Mouse (Mus musculus): ENCODE measurements around the gene Acot8.

Gene Acot8

DNA sequence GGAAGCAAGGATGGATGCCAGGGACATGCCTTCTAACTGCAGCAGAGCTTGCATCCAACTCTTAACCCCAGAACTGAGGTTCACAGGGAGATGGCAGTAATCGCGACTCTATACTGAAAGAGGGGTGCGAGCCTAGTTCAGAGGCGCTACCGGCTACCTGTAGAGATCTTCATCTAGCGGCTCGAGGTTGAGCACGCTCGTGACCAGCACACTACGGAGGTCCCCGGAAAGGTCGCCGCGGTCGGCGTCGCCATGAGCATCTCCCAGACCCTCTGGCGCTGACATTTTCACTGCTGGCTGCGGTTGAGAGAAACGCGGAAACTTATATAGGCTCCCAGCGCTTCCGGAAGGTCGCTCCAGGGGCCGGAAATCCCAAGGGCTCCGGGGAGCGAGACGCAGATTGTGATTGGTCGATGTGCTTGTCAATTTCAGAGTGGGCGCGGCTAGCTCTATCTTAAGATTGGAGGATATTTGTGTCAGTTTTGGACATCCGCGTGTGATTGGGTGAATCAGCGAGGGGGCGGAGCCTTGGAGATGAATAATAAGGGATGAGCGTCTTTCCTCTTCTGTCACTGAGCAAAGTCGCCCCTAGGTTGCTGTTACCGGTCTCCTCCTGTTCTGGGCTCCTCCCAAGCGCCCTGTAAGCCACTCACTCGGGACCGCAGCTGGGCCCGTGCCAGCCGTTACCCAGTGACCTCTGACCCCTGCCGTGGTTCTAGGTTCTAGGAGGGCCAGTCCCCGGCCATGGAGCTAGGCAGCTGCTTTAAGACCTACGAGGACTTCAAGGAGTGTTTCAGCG, at the start of gene Acot8, which contains the start of gene Zswim3:
TSS of gene Acot8 (minus strand) at position 350 of the 799 bp plus-strand sequence.
TSS of gene Zswim3 (plus strand) at position 566 of the 799 bp plus-strand sequence.
- ChIA-PET CTCF (interaction anchor here (0.7 to 6.8 kb wide), 16 partner anchors 8 to 149 kb away, joined by 3 to 68 read pairs (median 4); partner anchors contain the start of genes Wfdc10 (in 1 of the 4), Wfdc9 (in 1 of the 4) and Zswim1 (in 1 of the 4)), POLR2A (interaction anchor here (0.6 to 24.1 kb wide), 112 partner anchors 9 to 1763 kb away, joined by 3 to 694 read pairs (median 5); partner anchors contain the start of genes Zfp335 (in 4 of the 4), Zswim1 (in 4 of the 4), Ctsa (in 3 of the 4) and Neurl2 (in 3 of the 4))

- ChIA-PET POLR2A (interaction anchor here in 3 of 4 experiments (0.6 to 24.3 kb wide), 12 partner anchors 9 to 761 kb away, joined by 3 to 527 read pairs (median 4); partner anchors contain the start of genes Ctsa (in 2 of the 3), Neurl2 (in 1 of the 3), Spata25 (in 1 of the 3) and Zswim1 (in 1 of the 3)), CTCF (interaction anchor here in 3 of 4 experiments (1.1 to 2.9 kb wide), 3 partner anchors 17 to 18 kb away, joined by 3 to 16 read pairs (median 10); no protein-coding TSS in a partner anchor)
These were observed 45.4 kb upstream of the Acot8 start for GRCm38 (mm10) chr2:164850061-164850460.

GRCm38 (mm10) chr2:164845782-164846181, 41.1 kb upstream of the Acot8 start:
- ChIA-PET CTCF (interaction anchor here (0.5 to 2.8 kb wide), 44 partner anchors 8 to 351 kb away, joined by 3 to 24 read pairs (median 4); partner anchors contain the start of genes Ctsa (in 3 of the 4), Acot8 (in 2 of the 4), Zswim3 (in 2 of the 4) and Neurl2 (in 1 of the 4)), POLR2A (interaction anchor here (0.6 to 24.3 kb wide), 28 partner anchors 6 to 88 kb away, joined by 3 to 527 read pairs (median 7); partner anchors contain the start of genes Ctsa (in 3 of the 4), Zswim1 (in 3 of the 4), Acot8 (in 2 of the 4) and Neurl2 (in 2 of the 4))

DNA sequence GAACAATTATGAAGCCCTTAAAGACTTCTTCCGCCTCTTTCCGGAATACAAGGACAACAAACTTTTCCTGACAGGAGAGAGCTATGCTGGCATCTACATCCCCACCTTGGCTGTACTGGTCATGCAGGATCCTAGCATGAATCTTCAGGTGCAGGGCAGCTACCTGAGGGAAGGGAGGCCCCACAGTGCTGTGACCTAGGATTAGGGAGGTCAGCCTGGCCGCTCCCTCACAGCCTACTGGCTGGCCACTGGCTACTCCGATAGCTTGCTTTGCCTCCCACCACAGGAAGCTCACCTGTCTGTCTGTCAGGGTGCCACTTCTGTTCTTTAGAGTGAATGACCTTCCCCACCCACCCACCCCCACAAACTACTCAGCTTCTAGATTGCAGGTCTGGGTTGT, 30.5 kb upstream of the Acot8 start:
- ChIA-PET POLR2A (interaction anchor here in 3 of 4 experiments (0.8 to 19.6 kb wide), 36 partner anchors 10 to 392 kb away, joined by 3 to 527 read pairs (median 6); partner anchors contain the start of genes Acot8 (in 3 of the 3), Zswim1 (in 3 of the 3), Zswim3 (in 3 of the 3) and Pltp (in 2 of the 3)), CTCF (interaction anchor here in 3 of 4 experiments (0.9 to 2.8 kb wide), 5 partner anchors 11 to 51 kb away, joined by 3 to 24 read pairs (median 3); no protein-coding TSS in a partner anchor)

GRCm38 (mm10) chr2:164834531-164834930, 29.8 kb upstream of the Acot8 start:
- ChIA-PET CTCF (interaction anchor here in 3 of 4 experiments (0.8 to 2.8 kb wide), 6 partner anchors 11 to 41 kb away, joined by 3 to 24 read pairs (median 4); no protein-coding TSS in a partner anchor), POLR2A (interaction anchor here in 3 of 4 experiments (0.6 to 19.6 kb wide), 44 partner anchors 10 to 1068 kb away, joined by 3 to 527 read pairs (median 6); partner anchors contain the start of genes Acot8 (in 3 of the 3), Zswim1 (in 3 of the 3), Zswim3 (in 3 of the 3) and Pcif1 (in 2 of the 3))

- CTCF ChIA-PET: interaction anchor here (0.5 to 2.8 kb wide), 19 partner anchors 10 to 754 kb away, joined by 3 to 24 read pairs (median 4); partner anchors contain the start of genes Zswim1 (in 2 of the 4), Pltp (in 1 of the 4), Slc12a5 (in 1 of the 4) and Snx21 (in 1 of the 4)
- POLR2A ChIA-PET: interaction anchor here in 3 of 4 experiments (0.6 to 19.6 kb wide), 59 partner anchors 7 to 565 kb away, joined by 3 to 527 read pairs (median 6); partner anchors contain the start of genes Acot8 (in 3 of the 3), Zswim1 (in 3 of the 3), Zswim3 (in 3 of the 3) and Pcif1 (in 2 of the 3)
These were observed 28.8 kb upstream of the Acot8 start, which contains the start of gene Neurl2 for GRCm38 (mm10) chr2:164833314-164833959. TSS of gene Neurl2 (minus strand) at chr2:164833456.

DNA sequence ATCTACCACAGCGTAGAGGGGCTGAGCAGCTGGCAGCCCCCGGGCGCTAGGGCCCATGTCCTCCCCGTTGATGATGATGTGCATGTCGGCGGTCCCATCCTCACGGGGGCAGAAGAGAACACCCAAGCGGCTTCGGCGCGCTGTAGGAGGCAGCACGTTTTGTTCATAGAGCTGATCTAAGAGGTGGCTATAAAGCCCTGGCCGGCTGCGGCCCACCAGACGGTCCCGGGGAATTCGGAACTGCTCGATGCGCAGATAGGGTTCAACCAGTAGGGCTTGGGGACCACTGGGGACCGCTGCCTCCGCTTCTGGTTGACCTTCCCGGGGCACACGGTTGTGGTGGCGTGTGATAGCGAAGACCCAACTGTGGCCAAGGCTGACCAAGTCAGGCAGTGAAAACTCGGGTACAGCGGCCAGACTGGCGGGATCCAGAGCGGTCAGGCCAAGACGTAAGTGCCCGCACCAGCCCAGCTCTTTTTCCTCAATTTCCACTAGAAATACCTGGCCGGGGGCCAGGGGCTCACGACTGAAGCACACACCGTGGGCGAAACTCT, 28.1 kb upstream of the Acot8 start, which contains the start of gene Ctsa:
TSS of gene Ctsa (plus strand) at position 126 of the 554 bp plus-strand sequence.
- ChIA-PET POLR2A (interaction anchor here (0.6 to 19.6 kb wide), 62 partner anchors 8 to 565 kb away, joined by 3 to 527 read pairs (median 5); partner anchors contain the start of genes Acot8 (in 3 of the 4), Zswim1 (in 3 of the 4), Zswim3 (in 3 of the 4) and Pcif1 (in 2 of the 4)), CTCF (interaction anchor here (0.5 to 2.8 kb wide), 23 partner anchors 10 to 754 kb away, joined by 3 to 24 read pairs (median 4); partner anchors contain the start of genes Zswim1 (in 2 of the 4), Pltp (in 1 of the 4) and Snx21 (in 1 of the 4))

DNA sequence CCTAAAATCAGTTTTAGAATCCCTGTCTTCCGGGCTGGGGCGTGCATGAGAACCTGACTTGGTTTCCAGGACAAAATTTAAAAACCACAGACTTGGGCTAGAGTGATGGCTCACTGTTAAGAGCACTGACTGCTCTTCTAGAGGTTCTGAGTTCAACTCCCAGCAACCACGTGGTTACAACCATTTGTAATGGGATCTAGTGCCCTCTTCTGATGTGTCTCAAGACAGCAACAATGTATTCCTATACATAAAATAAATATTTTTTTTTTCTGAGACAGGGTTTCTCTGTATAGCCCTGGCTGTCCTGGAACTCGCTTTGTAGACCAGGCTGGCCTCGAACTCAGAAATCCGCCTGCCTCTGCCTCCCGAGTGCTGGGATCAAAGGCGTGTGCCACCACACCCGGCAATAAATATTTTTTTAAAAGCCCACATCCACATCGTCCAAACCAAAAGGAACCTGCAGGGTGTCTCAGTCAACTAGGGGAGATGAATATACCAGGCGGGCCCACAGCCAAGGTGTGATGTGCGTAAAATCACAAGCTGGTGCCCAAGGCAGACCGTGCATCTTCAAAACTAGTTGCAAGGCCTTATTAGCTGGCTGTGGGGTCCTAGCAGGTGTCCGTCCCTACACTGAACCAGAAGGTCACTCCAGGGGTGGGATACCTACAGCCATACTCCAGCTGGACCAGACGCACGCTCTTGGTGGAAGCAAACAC, 27.5 kb upstream of the Acot8 start:
- CTCF ChIA-PET: interaction anchor here in 3 of 4 experiments (0.5 to 2.8 kb wide), 21 partner anchors 9 to 251 kb away, joined by 3 to 24 read pairs (median 4); partner anchors contain the start of genes Zswim1 (in 2 of the 3), Pltp (in 1 of the 3) and Snx21 (in 1 of the 3)
- POLR2A ChIA-PET: interaction anchor here (0.6 to 19.6 kb wide), 55 partner anchors 9 to 116 kb away, joined by 3 to 527 read pairs (median 6); partner anchors contain the start of genes Acot8 (in 3 of the 4), Zswim1 (in 3 of the 4), Zswim3 (in 3 of the 4) and Pcif1 (in 2 of the 4)

DNA sequence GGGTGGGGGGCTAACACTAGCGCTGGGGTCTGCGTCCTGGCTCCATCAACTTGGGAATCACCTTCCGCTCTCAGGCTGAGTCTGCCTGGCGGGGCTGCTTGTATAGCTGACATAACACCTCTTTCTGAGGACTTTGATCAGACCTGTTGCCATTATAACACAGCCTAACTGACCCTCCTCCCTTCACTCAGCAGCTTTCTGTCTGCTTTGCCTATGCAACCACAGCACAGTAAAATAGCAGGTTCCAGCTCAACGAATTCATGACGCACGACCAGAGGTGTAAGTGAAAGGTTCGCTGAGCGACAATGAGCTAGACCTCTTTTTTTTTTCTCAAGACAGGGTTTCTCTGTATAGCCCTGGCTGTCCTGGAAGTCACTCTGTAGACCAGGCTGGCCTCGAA, 26.3 kb upstream of the Acot8 start:
- POLR2A ChIA-PET: interaction anchor here in 3 of 4 experiments (0.5 to 19.6 kb wide), 19 partner anchors 7 to 1768 kb away, joined by 3 to 527 read pairs (median 6); partner anchors contain the start of genes Acot8 (in 3 of the 3), Zswim1 (in 3 of the 3), Zswim3 (in 3 of the 3) and Spata25 (in 2 of the 3)
- CTCF ChIA-PET: interaction anchor here in 1 of 4 experiments (1.1 kb wide), 1 partner anchor 15 kb away, joined by 3 read pairs; no protein-coding TSS in a partner anchor

DNA sequence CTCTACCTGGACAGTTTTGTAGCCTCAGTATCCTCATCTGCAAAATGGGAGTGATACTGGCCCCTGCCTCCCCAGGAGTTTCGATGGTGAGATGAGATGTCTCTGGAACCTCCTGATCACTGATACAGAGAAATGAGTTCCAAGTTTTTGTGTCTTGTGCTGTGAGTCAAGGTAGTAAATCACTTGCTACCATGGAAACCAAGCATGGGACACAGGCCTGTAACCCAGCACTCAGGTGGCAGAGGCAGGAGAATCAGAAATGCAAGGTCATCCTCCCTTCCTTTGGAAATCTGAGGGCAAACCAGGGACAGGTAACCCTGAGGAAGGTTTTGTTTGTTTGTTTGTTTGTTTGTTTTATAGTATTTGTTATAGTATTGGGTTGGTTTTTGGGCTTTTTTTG, 24.4 kb upstream of the Acot8 start:
- CTCF ChIA-PET: interaction anchor here in 1 of 4 experiments (0.6 kb wide), 1 partner anchor 35 kb away, joined by 3 read pairs; no protein-coding TSS in a partner anchor

GRCm38 (mm10) chr2:164828437-164828836, 23.8 kb upstream of the Acot8 start, which contains the start of gene Spata25:
TSS of gene Spata25 (minus strand) at chr2:164828537.
- CTCF ChIA-PET: no interaction called here

More for the DNA sequence above, 24.4 kb upstream of the Acot8 start:
- POLR2A ChIA-PET: interaction anchor here in 2 of 4 experiments (0.6 to 18.2 kb wide), 9 partner anchors 9 to 48 kb away, joined by 3 to 694 read pairs (median 134); partner anchors contain the start of genes Acot8 (in 2 of the 2), Ctsa (in 2 of the 2), Neurl2 (in 2 of the 2) and Zswim3 (in 2 of the 2)

DNA sequence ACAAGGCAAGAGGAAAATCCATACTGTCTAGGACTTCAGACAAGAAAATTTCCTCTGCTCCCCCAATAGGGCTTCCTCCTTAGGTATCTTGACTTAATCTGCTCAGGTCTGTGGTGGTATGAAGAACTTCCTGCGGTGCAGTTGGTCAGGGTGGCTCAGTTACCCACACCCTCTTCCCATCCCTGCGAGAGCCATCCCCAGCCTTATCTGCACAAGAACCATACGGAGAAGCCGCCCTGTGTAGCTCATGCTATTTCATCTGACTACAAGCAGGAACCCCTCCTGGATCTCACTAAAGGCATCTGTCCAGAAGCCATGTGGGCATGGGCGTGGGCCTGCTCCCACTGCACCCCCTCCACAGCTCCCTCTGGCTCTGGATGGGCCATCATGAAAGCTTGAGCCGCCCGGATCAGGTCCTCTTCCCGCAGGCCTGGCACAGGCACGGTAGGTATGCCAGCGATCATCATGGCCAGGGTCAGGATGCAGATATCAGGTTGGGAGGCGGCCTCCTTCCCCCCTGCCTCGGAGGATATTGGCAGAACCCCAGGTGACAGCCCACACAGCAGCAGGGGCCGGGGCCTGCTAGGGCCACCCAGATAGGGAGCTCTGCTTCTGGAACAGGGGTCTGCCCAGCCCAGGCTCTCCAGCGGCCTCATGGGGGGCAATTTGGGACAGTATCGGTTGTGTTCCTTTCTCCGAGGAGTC, 22.6 kb upstream of the Acot8 start:
- ChIA-PET POLR2A (interaction anchor here in 3 of 4 experiments (0.7 to 18.2 kb wide), 31 partner anchors 8 to 86 kb away, joined by 3 to 694 read pairs (median 5); partner anchors contain the start of genes Acot8 (in 3 of the 3), Zswim3 (in 3 of the 3), Ctsa (in 2 of the 3) and Neurl2 (in 2 of the 3)), CTCF (interaction anchor here in 3 of 4 experiments (0.6 to 4.6 kb wide), 7 partner anchors 10 to 437 kb away, joined by 3 to 22 read pairs (median 3); no protein-coding TSS in a partner anchor)

More at GRCm38 (mm10) chr2:164828437-164828836, 23.8 kb upstream of the Acot8 start, which contains the start of gene Spata25:
- POLR2A ChIA-PET: interaction anchor here in 3 of 4 experiments (0.5 to 18.2 kb wide), 14 partner anchors 9 to 88 kb away, joined by 3 to 694 read pairs (median 5); partner anchors contain the start of genes Acot8 (in 2 of the 3), Ctsa (in 2 of the 3), Neurl2 (in 2 of the 3) and Zswim3 (in 2 of the 3)

GRCm38 (mm10) chr2:164825521-164825920, 20.8 kb upstream of the Acot8 start:
- ChIA-PET CTCF (interaction anchor here in 3 of 4 experiments (0.5 to 4.6 kb wide), 6 partner anchors 30 to 700 kb away, joined by 3 to 22 read pairs (median 6); no protein-coding TSS in a partner anchor), POLR2A (interaction anchor here in 3 of 4 experiments (0.6 to 18.2 kb wide), 33 partner anchors 8 to 985 kb away, joined by 3 to 694 read pairs (median 22); partner anchors contain the start of genes Acot8 (in 3 of the 3), Ctsa (in 3 of the 3), Neurl2 (in 3 of the 3) and Zswim3 (in 3 of the 3))

- CTCF ChIA-PET: interaction anchor here (0.5 to 4.6 kb wide), 17 partner anchors 9 to 610 kb away, joined by 3 to 52 read pairs (median 5); partner anchors contain the start of genes Acot8 (in 2 of the 4), Zswim3 (in 2 of the 4), Ctsa (in 1 of the 4) and Gm20458 (in 1 of the 4)
- POLR2A ChIA-PET: interaction anchor here (0.6 to 18.2 kb wide), 92 partner anchors 9 to 1772 kb away, joined by 3 to 694 read pairs (median 6); partner anchors contain the start of genes Acot8 (in 4 of the 4), Ctsa (in 4 of the 4), Zswim3 (in 4 of the 4) and Neurl2 (in 3 of the 4)
These were observed 19.3 kb upstream of the Acot8 start for GRCm38 (mm10) chr2:164823969-164824368.
